Mouse (Mus musculus): Measurements from ENCODE around the gene Reep6.
"Not testable (repeated sequence)": the region's sequence is repeated elsewhere in the genome, so short reads cannot be mapped to it uniquely, and the experiment has no call there.

Gene Reep6

GRCm38 (mm10) chr10:80330084-80330483, 331 bp downstream of the Reep6 start:
- DNase-seq (ENCODE audit: low spot score): no peak

GRCm38 (mm10) chr10:80330888-80331287, 1.1 kb downstream of the Reep6 start:
- DNase-seq (ENCODE audit: low spot score): no peak

DNA sequence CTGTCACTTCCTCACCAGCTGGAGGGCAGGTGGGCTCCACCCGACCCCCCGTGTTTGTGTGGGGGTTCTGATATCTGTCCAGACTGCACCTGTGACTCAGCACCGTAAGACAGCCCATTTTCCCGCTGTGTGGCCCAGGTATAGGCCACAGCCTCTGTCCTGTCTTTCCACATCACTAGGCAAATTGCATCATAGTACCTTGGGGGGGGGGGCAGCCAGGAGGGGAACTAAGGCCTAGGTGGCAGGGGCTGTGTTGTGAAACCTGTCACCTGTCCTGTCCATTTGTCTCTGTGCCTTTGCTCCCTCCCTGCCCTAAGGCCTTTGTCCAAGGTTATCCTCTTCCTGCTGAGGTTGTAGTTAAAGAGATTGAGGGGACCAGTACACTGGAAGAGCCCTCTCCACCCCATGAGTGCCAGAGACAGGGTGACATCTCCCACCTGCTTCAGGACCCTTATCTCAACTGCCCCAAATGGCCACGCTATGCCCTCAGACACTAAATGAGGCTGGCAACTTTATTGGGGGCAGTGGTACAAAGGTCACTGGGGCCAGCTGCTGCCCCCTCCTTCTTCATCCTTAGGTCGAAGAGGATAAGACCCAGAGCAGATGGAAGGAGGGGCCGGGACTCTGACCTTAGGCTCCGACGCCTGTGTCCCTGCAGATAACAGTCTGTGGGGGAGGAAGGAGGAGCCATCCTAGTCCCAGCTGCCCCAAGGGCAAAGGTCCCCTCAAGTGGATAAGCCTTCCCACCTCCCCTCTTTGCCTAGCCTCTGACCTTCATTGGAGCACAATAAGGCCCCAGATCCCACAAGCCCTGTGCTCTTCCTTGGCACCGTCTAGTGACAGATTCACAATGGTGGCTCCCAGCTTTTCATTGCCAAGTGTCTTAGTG, 2.1 kb downstream of the Reep6 start:
- DNase-seq (ENCODE audit: low spot score): no peak

DNA sequence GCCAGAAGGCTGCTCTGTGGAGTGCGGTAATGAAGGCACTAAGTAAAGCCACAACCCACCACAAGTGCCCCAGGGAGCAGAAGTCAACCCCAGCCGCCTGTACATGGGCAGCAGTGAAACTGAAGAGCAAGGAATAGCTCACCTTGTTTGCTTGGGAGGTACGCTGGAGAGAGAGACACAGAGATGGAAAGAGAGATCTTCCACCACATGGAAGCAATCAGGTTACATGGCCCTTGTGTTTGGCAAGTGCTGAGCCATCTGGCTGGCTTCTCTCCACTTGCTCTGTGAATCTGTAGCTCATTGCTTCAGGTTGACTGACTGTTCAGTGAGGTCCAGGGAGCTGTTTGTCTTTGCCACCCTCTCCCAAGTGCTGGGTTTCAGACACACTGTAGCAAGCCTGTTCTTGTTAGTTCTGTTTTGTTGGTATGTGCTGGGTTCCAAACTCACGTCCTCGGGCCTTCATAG, 2.8 kb downstream of the Reep6 start:
- no peak for DNase-seq (ENCODE audit: low spot score)

GRCm38 (mm10) chr10:80336263-80336662, 6.5 kb downstream of the Reep6 start:
- DNase-seq (ENCODE audit: low spot score): no peak

DNA sequence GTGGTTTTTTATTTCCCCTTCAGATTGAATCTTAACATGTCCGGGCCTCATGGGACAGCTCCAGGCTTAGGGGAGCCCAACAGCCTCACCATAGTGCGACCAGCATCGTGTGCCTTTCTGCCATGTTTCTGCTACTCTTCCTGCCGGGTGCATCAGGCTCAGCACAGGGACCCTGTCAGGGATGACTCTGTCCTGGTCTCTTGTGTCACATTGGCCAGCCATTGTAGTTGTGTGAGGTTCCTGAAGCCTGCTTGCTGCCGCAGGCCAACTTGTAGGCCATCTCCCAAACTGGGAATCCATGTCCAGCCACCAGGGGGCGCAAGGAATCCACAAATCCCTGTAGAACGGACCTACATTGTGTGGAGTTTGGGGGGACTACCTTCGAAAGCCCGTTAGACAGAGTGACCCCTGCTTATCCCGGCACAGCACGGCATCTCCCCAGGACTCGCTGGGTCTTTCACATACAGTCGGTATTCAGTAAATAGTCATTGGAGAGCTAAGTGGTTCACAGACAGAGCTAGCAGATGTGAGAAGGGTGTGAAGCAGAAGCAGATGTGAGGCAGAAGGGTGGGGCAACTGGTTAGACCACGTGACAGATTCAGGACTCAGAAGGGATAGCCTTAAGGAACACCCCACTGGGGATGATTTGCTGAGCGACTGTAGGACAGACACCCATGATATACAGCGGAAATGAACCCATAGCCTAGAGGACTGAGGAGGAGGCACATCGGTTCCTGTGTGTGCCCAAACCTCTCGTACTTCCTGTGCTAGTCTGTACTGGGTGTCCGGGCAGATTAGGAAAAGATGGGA, 10.4 kb downstream of the Reep6 start:
- peak; percentile 75 for DNase-seq (ENCODE audit: low spot score)

DNA sequence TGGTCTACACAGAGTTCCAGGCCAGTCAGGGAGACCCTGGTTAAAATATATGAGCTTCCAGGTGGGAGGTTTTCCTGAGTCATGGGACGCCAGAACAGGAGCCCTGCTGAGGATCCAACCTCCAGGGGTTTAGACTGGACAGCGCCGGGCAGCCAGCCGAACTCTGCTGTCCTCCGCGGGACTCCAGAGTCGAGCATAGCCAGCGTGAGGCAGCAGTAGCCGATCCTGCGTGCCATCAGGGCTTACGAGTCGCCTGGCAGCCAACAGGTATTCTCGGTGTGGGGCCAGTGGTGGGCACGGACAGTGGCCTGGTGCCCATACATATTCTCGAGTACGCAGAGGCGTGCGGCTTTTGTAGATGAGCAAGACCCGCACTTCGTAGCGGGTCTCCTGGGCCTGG, 11.3 kb downstream of the Reep6 start:
- no peak for DNase-seq (ENCODE audit: low spot score)

GRCm38 (mm10) chr10:80341491-80342304, 11.9 kb downstream of the Reep6 start:
- DNase-seq (ENCODE audit: low spot score): no peak

GRCm38 (mm10) chr10:80342305-80342748, 12.6 kb downstream of the Reep6 start:
- no peak for DNase-seq (ENCODE audit: low spot score)

DNA sequence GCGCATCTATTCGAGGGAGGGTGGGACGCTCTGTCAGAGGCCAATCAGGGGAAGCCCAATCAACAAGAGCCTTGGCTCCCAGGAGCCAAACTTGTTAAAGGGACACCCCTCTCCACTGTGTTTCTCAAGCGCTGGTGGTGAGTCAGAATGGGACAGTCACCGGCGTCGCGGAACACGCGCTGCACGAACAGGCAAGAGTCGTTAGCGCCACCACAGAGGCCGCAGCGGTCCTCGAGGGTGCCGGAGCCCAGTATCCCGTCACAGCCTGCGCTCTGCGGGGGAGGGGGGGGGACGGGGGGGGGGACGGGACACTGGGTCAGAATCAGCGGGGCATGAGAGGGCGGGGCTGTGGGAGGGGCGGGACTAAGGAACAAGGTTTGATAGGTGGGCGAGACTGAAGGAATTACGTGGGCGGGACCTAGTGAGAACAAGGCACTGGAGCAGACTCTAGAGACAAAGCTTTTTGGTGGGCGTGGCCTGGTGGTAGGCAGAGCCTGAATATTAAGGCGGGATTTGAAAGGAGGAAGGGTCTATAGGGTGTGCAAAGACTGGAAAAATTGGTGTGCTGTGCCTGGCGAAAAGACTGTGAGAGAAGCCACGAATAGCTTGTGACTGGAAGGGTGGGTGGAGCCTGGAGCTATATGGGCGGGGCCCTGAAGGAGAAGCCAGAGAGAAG, 13.1 kb downstream of the Reep6 start:
- peak; percentile 73 for DNase-seq (ENCODE audit: low spot score)

DNA sequence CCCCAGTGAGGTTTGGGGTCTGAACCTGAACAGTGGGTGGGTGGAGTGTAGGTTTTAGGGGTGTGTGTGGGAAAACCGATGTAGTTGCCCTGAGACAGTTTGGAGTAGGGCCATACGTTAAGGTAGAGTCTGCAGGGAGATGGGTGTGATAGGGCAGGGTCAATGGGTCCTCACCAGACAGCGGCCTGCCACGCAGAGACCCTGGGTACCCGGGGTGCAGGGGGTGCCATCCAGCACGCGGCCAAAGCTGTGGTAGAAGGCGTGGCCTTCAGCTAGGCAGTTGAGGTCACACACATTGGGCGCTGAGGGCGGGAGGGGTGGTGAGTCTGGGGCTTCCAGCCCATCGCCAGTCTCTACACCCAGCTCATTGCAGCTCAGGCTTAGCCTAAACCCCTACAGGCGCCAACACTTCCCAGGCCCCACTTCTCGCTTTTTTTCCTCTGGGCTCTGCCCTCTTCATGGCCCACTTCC, 13.7 kb downstream of the Reep6 start:
- DNase-seq (ENCODE audit: low spot score): no peak

DNA sequence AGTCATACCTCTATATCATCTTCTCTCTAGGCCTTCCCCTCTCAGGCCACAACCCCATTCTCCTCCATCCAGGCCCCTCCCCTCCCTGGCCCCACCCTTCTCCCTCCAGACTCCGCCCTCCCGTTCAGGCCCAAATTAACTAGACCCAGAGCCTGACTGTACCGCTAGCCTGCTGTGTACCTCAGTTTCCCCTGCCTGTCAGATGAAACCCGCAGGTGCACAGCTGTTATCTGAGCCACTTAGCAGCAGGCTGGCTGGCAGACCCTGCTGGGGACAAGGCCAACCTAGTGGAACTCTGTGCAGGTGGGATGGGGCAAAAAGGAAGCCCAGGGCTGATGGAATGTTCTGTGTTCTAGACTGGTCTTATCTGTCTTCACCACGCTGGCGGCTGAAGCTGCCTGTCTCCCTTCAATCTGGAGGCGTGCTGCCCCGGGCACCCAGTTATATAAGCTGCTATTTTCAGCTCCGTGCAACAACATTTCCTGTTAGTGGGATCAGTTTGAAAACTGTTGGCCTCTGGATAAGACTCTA, 14.4 kb downstream of the Reep6 start:
- no peak for DNase-seq (ENCODE audit: low spot score)

DNA sequence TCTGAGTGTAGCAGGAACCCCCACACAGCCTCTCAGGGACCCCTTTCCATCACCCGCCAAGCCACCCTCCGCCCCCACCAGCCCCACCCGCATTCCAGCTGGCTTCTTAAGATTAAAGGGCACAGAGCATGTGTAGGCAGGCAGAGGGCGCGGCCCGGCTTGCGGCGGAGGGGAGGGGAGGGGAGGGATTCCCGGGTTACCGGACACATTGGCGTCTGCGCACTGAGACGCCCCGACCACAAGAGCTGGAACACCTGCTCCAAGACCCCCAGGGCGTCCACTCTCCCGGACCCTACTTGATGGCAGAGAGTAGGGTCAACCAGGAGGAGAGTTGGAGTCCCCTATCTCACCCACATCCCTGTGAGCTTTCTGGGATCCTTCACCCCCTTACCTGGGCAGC, 15.4 kb downstream of the Reep6 start:
- DNase-seq (ENCODE audit: low spot score): no peak

GRCm38 (mm10) chr10:80345929-80346328, 16.2 kb downstream of the Reep6 start:
- not testable (repeated sequence) for DNase-seq (ENCODE audit: low spot score)

DNA sequence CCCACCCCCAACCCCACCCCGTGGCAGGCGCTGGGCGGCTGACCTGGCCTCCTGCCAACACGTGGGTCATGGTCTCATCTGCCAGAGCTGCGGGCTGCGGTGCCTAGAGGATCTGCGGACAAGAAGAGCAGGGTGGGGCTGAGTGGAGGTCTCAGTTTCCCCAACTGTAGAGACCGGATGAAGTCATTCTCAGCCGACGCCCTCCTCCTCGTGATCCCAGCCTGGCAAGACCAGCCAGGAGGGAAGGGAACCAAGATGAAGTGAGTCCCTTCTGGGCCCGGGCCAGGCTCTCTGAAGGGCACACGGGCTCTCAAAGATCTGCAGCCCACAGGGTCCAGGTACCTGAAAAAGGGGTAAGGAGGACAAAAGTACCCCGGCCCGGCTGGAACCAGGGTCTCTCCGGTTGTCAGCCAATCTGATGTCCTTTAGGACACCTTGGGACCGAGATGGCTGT, 17.8 kb downstream of the Reep6 start:
- DNase-seq (ENCODE audit: low spot score): no peak

DNA sequence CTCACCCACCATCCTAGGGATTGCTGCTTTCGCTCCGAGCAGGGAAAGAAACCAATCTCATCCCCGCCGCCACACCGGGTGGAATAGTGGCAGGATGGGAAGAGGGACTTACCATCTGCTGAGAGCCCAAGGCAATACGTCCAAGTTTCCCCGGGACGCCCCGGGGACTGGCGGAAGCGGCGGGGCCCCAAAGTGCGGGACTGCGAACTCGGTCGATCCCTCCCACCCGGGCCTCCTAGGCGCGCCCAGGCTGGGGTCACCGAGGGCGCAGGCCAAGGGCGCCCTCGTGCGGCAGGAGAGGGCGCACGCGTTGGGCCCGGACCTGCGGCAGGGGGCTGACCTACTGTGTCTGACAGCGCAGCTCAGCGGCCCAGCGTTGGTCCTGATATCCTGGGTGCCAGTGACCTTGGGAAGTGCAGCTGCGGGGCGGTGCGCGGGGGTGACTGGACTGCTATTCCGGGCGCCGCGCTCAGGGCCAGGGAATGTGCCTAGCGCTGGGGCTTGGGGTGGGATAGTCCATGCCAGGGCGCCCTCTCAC, 18.6 kb downstream of the Reep6 start, which contains the start of gene Adamtsl5:
TSS of gene Adamtsl5 (minus strand) at position 169 of the 538 bp plus-strand sequence.
- no peak for DNase-seq (ENCODE audit: low spot score)

DNA sequence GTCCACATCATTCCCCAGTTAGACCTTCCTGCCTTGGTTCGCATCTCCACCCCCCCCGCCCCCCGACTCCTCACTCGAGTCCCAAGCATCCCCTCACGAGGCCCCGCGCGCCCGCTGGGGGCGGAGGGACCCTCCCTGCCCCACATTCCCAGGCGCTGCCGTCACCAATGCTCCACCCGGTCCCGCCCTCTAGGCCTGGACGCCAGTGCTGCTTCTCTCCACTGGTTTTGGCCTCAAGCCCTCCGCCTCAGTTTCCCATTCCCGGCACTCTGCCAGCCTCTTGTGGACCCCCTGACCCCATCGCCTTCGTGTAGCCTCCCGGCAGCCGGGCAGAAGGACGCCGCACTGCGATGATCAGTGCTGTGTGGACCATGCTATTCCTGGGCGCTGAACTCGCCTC, 19.2 kb downstream of the Reep6 start:
- no peak for DNase-seq (ENCODE audit: low spot score)

- peak; percentile 70 for DNase-seq (ENCODE audit: low spot score)
These were observed 20.5 kb downstream of the Reep6 start for GRCm38 (mm10) chr10:80350292-80350691.

DNA sequence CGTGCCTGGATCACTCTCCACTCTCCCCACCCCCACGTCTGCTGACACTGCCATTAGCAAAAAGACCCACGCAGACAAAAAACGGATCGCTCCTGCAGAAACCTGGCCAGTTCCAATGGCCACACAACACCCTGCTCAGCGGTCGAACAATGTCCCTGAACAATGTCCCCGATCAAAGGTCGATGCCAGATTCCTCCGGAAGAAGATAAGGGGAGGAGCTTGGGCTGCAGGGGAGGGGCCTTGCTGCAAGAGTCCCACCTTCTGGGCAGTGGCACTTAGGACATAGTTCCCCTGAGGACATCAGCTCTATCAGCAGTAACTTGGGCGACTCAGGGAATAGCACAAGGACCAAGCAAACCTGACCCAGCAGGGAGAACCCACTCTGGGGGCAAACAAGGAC, 22.1 kb downstream of the Reep6 start:
- no peak for DNase-seq (ENCODE audit: low spot score)

DNA sequence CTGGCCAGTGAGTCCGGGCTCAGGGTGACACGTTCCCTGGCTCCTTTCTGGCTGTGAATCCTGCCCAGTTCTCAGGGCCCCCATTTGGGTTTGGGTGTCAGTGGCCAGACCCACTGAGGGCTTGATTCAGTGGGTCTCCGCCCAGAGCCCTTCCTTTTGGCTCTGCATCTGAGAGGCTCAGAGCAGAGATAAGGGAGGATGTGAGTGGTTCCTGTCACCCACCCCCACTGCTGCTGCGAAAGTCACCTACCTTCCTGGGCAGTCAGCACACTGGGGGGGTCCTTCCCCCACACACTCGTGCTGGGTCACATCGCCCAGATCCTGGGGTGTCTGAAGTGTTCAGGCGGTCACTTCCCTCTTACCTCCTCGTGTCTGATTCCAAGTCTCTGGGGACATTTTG, 23.0 kb downstream of the Reep6 start:
- no peak for DNase-seq (ENCODE audit: low spot score)

- DNase-seq (ENCODE audit: low spot score): no peak
These were observed 25.7 kb downstream of the Reep6 start for GRCm38 (mm10) chr10:80355431-80355830.

Data from testis, postnatal 14 days (tissue).